Mouse (Mus musculus) ovary, postnatal 10 days (tissue): ENCODE results near the gene Mtrf1l.

Experiments used
- DNase-seq: peaks from one replicate; pipeline ENCODE4 v3.0.0; 2022; ENCODE audit warnings: low spot score

Gene Mtrf1l

DNA sequence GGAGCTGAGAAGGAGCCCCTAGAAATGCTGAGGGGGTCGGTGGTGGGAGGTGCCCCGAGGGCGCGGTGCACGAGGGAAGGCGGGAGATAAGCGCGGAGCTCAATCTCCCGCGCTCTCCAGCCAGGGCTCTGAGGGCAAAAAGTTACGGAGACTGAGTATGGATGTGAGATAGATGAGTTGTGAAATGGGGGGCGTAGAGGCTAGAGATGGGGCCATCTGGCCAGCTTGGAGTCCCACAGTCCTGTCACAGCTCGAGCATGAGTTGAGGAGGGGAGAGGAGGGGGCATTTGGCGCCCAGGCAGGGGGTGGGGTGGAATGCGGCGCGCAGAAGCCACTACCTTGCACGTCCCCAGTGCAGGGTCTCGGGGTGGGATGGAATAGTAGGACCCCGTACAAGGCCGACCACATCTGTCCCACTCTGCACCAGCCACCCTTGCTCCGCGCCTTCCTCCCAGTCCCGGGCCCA lies 19.0 kb downstream of the Mtrf1l start:
- DNase-seq, result no peak

DNA sequence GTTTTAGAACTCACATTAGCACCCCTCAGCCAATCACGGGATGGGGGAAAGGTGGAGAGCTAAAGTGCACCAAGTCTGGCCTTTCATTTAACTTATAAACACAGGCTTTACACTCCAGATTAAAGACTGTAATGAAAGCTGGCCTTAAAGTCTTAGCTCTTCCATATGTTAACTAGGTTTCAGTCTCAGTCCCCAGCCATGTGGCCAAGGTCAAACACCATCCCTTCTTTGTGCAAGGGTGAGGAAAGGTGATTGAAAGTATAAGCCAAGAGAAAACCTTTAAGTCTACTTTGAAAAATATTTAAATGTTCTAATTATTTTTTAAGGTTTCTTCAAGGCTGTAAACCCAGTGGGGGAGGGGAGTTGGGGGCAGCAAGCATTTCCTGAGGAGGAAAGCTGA lies 20.0 kb downstream of the Mtrf1l start:
- DNase-seq, result no peak

DNA sequence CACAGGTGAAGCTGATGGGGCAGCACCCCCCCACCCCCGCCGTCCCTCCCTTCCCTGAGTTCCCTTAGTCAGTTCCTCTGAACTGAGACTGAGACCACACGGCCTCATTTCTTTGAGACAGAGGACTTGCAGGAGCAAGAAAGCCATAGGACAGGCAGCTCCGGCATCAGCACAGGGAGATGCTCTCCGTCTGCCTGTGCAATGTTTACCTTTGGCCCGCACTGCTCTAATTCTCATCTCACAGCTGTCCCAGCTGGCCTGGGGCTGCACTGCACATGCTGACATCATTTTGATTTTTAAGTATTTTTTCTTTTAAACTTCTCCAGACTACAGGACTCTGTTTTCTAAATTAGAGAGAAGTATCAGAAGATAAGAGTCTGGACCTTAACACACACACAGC lies 20.8 kb downstream of the Mtrf1l start:
- DNase-seq, result no peak

GRCm38 (mm10) chr10:5800490-5800889 lies 23.2 kb downstream of the Mtrf1l start:
- no peak for DNase-seq

DNA sequence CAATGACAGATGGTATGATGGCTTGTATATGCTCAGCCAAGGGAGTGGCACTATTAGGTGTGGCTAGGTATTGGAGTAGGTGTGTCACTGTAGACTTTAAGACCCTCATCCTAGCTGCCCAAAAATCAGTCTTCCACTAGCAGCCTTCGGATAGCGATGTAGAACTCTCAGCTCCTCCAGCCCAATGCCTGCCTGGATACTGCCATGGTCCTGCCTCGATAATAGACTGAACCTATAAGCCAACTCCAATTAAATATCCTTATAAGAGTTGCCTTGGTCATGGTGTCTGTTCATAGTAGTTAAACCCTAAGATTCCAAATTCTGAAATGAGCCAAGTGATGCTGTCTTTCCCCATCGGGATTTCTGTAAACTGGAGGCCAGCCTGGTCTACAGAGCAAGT lies 25.6 kb downstream of the Mtrf1l start:
- no peak for DNase-seq

- DNase-seq, result no peak
These were observed 33.1 kb downstream of the Mtrf1l start for GRCm38 (mm10) chr10:5790657-5791056.

GRCm38 (mm10) chr10:5786923-5787322 lies 36.8 kb downstream of the Mtrf1l start:
- no peak for DNase-seq
